ENCODE assay signal across 1 mouse cellular context in the genomic region with DNA sequence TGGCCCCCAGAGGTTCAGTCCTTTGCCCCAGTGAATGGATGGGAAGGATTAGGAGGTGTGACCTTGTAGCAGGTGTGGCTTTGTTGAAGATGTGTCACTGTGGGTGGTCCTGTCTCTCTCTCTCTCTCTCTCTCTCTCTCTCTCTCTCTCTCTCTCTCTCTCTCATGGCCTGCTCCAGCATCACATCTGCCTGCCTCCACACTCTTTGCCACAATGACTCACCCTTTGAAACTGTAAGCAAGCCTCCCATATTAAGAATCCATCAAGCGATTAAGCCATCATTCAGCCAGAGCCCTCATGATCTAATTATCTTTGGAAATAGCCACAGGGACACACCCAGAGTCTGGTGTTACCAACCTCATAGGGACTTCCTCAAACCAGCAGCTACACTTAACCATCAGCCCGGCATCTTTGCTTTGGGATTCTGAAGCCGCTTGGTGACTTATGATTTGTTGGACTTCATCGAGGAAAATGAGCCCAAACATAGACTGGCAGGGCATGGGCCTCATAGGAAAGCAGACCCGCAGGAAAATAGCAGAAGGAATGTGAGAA.
TF ChIP-seq lines count a peak whose summit lies in the region.

No protein-coding gene starts in this region.

TF ChIP-seq in MEL, 35 proteins besides CTCF, POLR2A, EP300 and RAD21 (continued from another document):
- no peak for TF ChIP-seq CHD1 (IDR thresholded peaks at IDR 0.05; ENCODE audit: low read depth, low read length)
- TF ChIP-seq ZKSCAN1 (IDR thresholded peaks at IDR 0.05; ENCODE audit: low read depth, low read length) = no peak
- TF ChIP-seq ZNF384 (IDR thresholded peaks at IDR 0.05; ENCODE audit: low read depth, low read length) = peak; percentile 42; the same call in 1 of the 2 replicates
- peak; percentile 75; the same call in 1 of the 2 replicates for TF ChIP-seq RCOR1 (IDR thresholded peaks at IDR 0.05; ENCODE audit: low read depth, low read length)
- TF ChIP-seq TCF12 (IDR thresholded peaks at IDR 0.05; ENCODE audit: low read depth, low read length) = 0 out of 2 replicates have a peak, but pooled peaks have one; percentile 42
- 0 out of 2 replicates have a peak, but pooled peaks have one; percentile 42 for TF ChIP-seq USF1 (IDR thresholded peaks at IDR 0.05; ENCODE audit: low read depth, low read length)
- TF ChIP-seq JUND (IDR thresholded peaks at IDR 0.05; ENCODE audit: low read depth, low read length) = peak; percentile 99
- peak; percentile 54; the same call in 1 of the 2 replicates for TF ChIP-seq MXI1 (IDR thresholded peaks at IDR 0.05; ENCODE audit: low read depth, low read length)
